Mouse (Mus musculus): ENCODE results near the gene Hmgxb4.

The Hmgxb4 gene

GRCm38 (mm10) chr8:75071627-75072346, 78.6 kb downstream of the Hmgxb4 start:
- peak; percentile 66 to 71 for DNase-seq (ENCODE audit: low spot score in 2 of 2)

- no peak for DNase-seq (ENCODE audit: low spot score in 2 of 2)
These were observed 81.7 kb downstream of the Hmgxb4 start for GRCm38 (mm10) chr8:75074876-75075275.

GRCm38 (mm10) chr8:75078215-75078614, 85.1 kb downstream of the Hmgxb4 start:
- DNase-seq (ENCODE audit: low spot score in 2 of 2), result no peak

GRCm38 (mm10) chr8:75078851-75079250, 85.7 kb downstream of the Hmgxb4 start:
- no peak for DNase-seq (ENCODE audit: low spot score in 2 of 2)

Measured in frontal cortex, postnatal 14 days (tissue).